Mouse (Mus musculus) kidney, adult 8-10 months (tissue): ENCODE measurements at regions not wholly inside any gene's neighbourhood (a gene's known extent, or its start where the extent isn't known, plus 50 kb on each side); places are given as distances from the start of the nearest gene placed in this dataset.

Experiments
- DNase-seq, 2 experiments: peaks; one replicate each; pipeline ENCODE4 v3.0.0; 2022

DNA sequence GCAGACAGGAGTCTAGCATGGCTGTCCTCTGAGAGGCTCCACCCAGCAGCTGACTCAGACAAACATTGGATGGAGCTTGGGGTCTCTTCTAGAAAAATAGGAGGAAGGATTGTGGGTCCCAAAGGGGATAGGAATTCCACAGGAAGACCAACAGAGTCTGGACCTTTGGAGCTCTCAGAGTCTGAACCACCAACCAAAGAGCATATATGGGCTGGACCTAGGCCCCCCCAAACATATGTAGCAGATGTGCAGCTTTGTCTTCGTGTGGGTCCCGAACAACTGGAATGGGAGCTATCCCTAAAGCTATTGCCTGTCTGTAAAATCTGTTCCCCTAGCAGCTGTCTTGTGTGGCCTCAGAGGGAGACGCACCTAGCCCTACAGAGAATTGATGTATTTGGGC, 50.1 kb upstream of the Cpm start:
- no peak for DNase-seq

DNA sequence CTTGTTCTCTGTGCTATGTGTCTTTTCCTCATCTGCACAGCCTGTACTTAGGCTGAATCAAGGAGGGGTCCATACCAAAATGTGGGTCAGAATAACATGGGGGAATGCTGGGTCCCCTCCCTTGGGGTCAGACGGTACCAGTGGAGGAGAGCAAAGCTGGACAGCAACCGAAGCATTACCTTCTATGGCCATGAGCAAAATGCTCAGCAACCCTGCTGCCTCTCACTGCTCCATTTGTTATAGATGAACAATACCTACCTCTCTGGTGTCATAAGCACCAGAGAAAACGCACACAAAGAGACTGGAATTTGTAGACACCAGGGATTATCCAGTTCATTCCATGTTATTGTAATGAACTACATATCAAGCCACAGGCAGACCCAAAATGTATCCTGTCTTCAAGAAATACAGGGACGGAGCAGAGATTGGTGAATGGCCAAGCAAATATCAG, 50.6 kb upstream of the Cpm start:
- DNase-seq = no peak

DNA sequence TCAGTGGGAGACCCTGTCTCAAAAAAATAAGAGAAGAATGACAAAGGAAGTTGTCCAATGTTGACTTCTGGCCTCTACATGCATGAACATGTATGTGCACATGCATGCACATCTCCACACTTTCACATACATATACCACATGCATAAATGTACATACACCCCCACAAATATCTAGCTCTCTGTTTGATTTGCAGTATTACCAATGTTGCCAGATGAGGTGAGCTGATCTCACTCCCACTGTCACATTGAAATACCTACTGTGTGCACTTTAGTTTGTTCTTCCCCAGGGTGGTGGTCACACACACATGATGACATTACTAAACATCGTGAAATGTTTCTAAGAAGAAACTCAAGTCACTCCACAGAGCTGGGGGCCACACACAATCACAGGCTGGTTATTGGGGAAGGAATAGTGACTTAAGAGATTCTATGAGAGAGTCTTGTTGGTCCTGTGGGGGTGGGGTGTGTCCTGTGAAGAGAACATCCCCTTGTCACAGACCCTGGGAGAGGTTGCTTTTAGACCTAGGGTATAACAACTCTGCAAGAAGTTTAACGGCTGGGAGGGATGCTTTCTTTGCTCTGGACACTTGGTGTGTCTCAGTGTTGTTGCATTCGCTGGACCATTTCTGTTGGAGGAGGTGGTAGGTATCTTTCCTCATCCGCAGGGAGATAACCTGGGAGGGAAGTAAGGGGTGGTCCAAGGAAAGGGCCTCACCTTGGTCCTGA, 51.2 kb upstream of the Cpm start:
- no peak for DNase-seq

DNA sequence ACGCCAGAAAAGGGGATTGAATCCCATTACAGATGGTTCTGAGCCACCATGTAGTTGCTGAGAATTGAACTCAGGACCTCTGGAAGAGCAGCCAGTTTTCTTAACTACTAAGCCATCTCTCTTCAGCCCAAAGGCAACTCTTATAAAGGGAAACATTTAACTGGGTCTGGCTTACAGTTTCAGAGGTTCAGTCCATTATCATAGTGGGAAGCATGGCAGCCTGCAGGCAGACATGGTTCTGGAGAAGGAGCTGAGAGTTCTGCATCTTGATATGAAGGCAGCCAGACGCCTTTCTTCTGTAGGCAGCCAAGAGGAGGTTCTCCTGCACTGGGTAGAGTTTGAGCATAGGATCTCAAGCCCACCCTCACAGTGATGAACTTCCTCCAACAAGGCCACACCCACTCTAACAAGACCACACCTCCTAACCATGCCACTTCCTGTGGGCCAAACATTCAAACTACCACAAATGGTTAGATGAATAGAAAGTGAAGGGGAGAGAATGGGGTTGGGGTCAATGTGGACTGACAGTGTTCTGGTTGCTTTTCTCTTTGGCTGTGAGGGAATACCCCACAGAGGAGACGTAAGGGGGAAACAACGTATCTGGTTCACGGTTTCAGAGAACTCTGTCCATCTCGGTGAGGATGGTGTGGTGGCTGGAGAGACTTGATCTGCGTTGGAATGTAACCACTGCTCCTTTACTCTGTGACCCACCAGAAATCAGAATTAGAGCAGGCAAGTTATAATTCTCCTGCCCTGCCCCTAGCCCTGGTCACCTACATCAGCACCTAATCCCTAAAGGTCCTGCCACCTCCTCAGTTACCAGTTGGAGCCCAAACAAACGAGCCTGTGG, 52.2 kb upstream of the Cpm start:
- no peak for DNase-seq

DNA sequence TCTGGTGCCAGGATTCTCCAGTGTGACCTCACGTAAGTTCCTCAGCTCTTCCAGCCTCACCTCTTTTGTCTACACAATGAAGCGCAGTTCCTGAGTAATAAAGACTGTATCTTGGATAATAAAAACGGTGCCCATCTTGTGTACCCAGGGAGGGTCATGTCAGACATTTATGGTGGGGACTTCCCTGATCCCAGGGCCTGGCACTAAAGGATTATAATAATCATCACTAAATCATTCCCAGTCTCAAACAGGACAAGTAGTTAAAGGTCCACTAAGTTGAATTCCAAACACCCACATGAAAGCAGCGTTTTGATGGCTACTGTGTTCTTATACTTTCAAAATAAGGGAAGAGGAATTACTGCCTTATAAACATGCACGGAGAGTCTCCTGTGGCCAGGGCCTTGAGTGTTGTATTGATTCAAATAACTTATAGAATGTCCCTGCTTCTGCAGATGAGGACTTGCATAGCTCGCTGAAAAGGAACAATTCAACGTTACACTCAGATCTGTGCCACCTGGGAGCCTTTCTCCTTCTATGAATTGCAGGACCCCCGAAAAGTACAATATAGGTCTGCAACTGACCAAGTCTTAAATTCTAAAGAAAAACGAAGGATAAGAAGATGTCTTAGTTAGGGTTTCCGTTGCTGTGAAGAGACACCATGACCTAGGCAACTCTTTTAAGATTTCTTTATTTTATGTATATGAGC, 53.0 kb upstream of the Cpm start:
- DNase-seq = no peak

DNA sequence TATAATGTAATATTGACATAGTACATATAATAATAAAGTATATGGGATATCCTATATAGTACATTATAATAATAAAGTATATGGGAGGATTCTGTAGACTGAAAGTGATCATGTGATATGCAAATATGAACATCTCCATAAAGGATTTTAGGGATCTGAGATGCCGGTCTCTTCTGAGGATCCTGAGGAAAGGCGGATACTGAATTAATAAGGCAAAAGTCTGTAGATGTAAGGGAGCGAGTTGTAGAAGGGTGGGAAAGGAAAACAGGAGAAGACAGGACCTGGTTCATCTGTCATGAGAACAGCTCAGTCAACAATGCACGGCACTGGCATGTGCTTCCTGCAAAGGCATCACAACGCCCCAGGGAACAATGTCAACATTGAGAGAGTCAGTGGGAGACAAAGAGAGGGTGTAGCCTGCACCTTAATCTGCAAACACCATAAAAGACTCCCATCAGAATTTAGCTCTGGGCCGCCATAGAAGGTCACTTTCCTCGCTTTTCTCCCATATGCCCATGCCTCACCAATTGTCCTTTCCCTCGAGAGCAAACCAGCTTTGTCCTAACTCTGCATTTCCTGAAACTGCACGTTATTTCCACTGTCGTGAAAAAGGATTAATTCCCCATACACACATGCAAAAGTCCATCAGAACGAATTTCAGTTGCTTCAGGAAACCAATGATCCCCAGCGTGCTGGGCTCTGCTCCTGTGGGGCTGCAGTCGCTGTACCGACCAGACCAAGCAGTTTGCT, 53.7 kb upstream of the Cpm start:
- DNase-seq = no peak

DNA sequence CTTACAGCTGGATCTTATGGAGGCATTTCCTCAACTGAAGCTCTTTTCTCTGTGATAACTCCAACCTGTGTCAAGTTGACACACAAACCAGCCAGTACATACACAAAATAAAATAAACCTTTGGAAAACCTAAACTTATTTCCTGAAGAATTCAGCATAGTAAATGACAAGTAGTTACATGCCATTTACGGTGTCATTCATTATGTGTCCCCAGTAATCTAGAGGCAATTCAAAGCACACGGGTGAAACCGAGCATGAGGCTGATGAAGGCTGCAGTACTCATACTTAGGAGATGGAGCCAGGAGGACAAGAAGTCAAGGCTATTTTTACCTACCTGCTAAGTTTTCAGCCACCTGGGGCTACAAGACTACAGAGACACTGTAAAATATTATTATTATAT, 54.4 kb upstream of the Cpm start:
- no peak for DNase-seq

DNA sequence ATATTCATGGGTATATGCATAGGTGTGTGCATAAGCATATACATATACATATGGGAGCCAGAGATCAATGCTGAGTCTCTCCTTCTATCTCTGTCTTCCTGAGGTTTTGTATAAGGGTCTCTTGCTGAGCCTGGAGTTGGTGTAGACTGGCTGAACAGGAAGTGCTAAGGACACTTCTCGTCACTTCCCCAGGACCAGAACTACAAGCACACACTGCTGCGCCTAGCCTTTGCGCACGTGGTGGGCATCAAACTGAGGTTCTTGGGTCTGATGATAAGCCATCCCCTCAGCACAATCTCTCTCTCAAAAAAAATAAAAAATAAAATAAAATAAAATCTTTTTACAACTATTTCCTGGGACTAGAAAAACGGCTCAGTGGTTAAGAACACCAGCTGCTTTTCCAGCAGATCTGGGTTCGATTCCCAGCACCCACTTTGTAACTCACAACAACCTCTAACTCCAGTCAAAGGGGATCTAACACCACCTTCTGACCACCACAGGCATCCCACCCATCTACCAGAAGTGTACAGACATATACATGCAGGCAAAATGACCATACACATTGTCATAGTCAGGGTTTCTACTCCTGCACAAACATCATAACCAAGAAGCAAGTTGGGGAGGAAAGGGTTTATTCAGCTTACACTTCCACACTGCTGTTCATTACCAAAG, 55.1 kb upstream of the Cpm start:
- no peak for DNase-seq

DNA sequence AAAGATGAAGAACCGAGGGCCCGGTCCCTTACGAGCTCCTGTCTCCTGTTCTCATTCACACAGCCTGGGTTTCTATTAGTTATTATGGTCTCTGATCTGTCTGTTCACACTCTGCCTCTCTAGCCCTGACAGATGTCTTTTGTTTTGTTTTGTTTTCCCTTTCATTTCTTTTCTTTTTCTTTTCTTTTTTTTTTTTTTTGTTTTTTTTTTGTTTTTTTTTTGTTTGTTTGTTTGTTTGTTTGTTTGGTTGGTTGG, 55.8 kb upstream of the Cpm start:
- no peak for DNase-seq

DNA sequence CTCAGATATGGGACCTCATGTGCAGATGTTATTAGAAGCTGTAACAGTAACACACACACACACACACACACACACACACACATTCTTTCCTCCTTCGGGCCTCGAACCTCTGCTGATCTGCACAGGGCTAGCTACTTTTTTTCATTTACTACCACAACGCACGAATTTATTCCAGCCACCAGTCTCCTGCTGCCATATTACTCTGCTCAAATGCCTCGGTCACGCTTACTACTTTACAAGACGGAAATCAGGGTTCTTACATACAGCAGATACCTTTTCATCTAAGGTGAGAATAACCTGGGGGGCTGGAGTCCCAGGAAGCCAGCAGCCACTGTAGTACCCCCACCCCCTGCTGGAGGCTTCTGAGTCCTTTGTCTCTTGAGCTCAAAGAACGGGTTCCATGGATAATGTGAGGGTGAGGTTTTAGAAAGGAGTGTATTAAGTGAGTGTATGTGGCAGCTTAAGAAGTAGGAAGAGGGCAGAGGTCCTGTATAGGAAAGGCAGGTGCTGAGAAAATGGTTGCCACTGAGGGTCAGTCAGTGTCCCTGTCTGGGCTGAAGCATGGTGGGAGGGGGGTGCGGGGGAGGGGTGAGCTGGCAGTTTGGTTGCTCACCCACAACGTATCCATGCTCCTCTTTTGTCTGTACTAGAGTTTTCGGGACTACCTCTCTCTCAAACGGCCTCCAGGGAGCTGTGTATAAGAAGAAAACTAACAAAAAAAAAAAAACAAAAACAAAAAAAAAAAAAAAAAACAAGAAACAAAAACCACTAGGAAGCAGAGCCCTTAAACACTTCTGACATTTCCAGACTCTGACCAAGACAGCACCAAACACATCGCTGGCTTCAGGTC, 56.3 kb upstream of the Cpm start:
- no peak for DNase-seq

DNA sequence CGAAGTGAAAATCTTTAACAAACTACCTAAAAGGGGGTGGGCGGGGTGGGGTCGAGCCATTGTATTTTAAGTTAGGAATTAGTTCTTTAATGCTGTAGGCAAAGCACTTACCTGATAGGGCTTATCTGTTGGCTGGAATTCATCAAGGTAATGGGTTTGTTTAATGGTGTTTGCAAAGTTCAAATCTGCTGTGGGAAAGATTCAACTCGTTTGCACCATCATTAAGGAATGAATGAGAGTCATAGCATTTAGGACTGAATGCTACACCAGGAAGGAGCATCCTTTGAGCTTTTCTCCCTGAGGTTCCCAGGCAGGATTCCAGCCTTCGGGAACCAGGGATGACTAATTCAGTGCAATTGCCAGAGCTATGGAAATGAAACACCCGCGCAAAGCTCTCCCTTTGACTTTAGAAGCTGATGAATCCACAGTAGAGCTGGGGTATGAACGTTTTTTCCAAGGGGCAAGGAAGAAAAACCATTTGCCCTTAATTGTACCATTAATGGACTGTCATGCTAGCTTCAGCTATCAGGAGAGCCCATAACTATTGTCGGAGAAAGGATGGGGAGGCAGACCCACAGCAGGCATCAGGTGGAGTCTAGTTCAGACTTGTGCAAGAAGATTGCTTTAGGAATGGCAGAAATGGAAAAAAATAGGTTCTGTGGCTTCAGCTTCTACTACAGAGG, 57.3 kb upstream of the Cpm start:
- no peak for DNase-seq

DNA sequence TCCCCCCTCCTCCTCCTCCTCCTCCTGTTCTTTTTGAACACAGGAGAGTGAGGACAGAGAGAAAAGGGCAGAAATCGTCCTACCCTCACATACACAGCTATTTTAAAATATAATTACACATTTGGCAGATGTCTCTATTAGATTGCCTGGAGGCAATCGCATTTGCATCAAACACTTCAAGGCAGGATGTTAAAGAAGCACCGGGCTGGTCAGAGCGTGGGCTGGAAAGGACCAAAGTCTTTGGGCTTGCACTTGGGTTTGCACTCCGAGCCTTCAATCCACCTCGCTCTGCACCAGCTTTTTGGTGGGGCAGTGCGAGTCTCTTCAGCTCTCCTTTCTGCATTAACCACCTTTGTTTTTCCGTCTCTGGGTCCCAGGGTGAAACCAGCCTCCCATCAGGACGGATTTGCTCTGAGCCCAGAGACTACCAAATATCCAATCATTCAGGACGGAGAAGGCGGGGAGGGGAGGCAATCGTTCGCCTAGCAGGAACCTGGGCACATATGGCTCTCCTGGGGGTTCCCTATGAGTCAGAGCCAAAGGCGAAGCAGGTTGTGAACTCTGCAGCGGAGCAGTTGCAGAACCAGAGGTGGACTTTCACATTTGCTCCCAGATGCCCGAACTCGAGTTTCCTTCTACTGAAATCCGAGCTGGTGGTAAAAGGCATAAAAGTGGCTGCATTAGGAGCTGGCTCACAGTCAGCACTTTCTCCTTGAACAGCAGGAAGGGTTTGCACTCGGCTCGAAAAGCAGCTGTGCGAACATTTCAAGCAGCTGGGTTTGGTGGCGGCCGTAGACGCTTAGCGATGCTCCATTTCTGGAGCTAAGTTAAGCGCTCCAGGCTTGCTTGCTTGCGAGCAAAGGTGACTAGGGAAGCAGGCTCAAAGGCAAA, 58.1 kb upstream of the Cpm start:
- DNase-seq = peak; percentile 6 to 13

DNA sequence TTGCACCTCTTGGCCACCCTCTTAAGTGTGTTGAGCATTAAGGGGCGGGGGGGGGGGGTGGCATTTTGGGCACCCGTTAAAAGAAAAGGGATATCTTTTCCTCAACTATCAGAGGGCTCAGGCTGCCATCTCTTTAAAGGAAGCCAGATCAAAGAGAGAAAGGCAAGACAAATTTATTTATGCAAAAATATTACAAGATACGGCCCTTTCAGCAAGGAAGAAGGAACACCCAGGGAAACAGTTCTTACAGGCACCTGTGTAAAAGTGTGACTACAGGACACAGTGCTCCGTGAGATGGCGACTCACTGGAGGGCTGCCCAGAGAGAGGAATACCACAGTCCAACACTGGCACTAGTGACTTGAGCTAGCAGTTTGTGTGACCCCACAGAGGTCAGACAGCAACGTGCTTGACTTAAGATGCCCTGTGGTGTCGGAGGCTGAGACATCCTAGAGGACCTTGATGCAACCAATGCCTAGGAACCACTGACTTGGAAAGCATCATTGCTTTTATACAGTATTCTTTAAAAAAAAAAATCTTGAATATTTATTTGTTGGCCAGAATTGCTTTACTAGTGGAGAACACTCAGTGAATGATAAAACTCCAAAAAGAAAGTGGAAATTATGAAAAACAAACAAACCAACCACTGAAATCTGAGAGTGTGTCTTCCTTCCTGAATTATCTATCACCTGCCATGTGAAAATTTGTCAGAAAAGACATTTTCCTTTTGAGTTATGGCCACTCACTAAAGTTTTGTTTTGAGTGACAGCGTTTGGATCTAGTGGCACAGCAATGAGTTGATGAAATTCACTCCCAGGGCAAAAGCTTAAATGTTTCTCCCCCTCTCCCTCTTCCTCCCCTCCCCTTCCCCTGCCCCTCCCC, 59.0 kb upstream of the Cpm start:
- DNase-seq = no peak

DNA sequence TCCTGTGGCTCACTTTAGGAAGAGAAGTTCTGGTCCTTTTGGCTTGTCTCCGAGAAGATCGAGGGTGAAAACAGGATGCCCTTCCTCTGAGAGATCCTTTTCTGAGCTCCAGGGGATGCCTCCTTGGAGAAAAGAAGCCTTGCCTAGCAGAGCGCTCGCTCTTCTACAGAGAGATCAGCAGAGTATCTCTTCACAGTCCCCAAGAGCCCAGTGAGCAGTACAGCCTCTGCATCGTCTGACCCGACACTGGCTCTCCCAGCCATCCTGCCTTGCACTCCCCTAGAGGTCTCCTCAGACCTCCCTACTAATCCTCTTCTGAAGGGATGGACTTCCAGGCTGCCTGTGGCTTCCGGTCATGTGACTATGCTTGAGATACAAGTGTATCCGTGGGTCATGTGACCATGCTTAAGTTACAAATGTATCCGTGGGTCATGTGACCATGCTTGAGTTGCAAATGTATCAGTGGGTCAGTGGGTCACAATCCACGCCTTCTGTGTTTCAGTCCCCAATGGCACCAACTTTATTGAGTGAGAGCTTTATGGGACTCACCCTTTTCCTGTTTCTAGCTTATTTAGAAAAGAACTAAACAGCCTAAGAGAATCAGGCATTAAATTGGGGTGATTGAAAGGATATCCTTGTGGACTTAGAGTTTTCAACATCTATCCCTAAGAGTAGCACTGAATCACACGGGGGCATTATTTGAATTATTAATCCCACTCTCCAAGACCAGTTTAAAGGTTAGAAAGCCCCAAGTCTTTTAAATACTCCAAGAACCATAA, 59.8 kb upstream of the Cpm start:
- no peak for DNase-seq

DNA sequence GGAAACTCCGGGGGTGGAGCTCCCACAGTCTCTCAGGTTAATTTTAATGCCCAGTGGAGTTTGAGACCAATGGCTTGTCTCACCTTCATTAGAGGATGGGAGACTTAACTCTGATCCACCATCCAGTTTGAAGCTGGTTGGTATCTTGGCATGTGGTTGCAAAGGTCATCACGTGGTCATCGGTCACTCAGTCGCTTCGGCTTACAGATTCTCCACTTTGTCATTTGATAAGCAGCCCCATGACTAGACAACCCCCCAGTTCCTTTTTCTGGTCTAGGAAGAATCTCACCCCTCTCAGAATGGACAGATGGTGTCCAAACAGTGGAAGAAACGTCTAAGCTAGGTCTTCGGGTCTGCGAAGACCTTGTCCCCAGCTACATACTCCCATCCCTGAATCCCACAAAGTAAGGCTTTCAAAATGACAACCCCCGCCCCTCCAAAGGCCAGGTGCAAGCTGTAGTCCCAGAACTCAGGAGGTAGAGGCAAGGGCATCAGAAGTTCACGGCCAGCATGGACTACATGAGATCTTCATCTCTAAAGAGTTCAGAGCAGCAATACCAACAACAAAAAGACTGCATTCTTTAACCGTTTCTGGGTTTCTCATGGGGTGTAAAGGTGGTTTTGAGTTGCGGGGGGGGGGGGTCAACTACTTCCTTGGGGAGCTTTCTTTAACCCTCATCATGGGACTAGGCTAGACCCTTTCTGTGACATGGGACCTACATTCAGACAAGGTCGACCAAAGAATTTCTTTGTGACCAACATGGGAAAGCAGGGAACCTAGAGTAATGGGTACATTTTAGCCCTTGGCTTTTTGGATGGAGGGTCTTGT, 60.6 kb upstream of the Cpm start:
- DNase-seq = no peak

DNA sequence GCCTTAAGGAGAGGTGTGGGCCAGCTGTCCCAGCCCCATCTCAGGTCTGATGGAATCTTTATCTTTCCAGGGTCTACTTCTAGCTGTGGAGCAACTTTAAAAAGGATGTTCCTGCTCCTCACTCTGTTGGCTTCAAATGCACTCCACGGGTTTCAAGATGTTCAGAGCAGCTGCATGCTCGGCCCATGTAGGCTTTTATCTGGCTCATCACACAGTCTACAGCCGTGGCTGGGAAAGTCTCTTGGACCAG, 61.2 kb upstream of the Cpm start:
- no peak for DNase-seq

DNA sequence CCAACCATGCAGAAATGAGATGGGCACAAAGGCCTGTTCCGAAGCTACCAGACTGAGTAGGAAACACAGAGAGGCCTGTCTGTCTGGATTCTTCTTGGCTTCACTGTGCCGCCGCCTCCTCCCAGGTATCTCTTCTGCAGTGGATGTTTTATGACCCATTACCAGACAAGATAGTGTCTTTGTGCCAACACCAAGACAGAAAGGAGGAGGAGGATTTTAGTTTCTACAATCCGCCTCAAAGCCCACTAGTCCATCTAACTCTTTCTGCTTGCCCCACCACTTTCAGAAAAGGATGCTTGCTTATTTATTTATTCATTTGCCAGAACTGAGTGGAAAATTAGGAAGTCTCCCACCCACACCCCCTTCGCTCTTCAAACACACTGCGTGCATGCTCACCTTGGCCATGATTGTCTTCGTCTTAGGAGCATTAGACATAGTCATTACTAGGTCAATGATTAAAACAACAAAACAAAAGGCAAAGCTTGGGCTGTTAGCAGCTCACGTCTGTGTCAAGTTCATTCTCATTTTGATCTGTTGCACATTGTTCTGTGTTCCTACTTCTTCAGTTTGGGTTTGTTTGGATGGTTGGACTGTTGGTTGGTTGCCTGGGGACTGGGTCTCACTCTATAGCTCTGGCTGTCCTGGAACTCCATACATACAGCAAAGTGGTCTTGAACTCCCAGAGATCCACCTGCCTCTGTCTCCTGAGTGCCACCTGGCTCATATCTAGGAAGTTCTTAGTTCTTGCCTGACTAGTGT, 61.7 kb upstream of the Cpm start:
- DNase-seq = no peak
